Mouse (Mus musculus) G1E (cell line): ENCODE data around the gene Ces2b. TPM values are rescaled to one million over a fixed set of nuclear protein-coding genes. Genes with fewer than 3 reads are reported as not detected.

ENCODE experiments used
- ATAC-seq: 2 replicates; pipeline ENCODE4 v1.8.0; 2016; ENCODE audit warnings: mild to moderate bottlenecking; ENCODE audit not compliant: insufficient number of reproducible peaks, poor library complexity, low FRiP score, severe bottlenecking; ENCODE audit errors: extremely low read depth
- DNase-seq: peaks from one replicate; pipeline ENCODE4 v3.0.0; 2012; ENCODE audit warnings: low spot score
- H3K27me3 ChIP-seq: 2 replicates; pipeline ENCODE4 v1.6.1; 2012; ENCODE audit warnings: mild to moderate bottlenecking, low read length, inconsistent platforms; ENCODE audit not compliant: insufficient read depth
- H3K36me3 ChIP-seq: replicated peaks from 2 replicates; pipeline ENCODE3; 2012; ENCODE audit warnings: mild to moderate bottlenecking, inconsistent platforms
- H3K4me1 ChIP-seq: 2 replicates; pipeline ENCODE4 v1.6.1; 2012; ENCODE audit warnings: low read depth, low read length, inconsistent platforms, mixed read lengths; ENCODE audit not compliant: insufficient read depth
- H3K4me3 ChIP-seq: 2 replicates; pipeline ENCODE4 v1.5.1; 2012; ENCODE audit warnings: low read depth, mild to moderate bottlenecking, inconsistent platforms, low read length, moderate library complexity, mixed read lengths
- H3K9me3 ChIP-seq: replicated peaks from 2 replicates; pipeline ENCODE4 v1.6.1; 2012; ENCODE audit warnings: inconsistent platforms
- CTCF ChIP-seq: IDR thresholded peaks from 2 replicates; pipeline ENCODE4 v1.5.1; 2012; ENCODE audit warnings: low read depth, low read length, inconsistent platforms, mixed read lengths
- GATA1 ChIP-seq: IDR thresholded peaks from 2 replicates; pipeline ENCODE4 v1.6.1; 2012; ENCODE audit warnings: borderline replicate concordance, low read length, inconsistent platforms, mixed read lengths
- GATA2 ChIP-seq: IDR thresholded peaks from 2 replicates; pipeline ENCODE4 v1.6.1; 2012; ENCODE audit warnings: low read depth, low read length, inconsistent platforms, borderline replicate concordance
- POLR2AphosphoS5 ChIP-seq: IDR thresholded peaks from 2 replicates; pipeline ENCODE4 v1.6.1; 2012; ENCODE audit warnings: low read depth, low read length, inconsistent platforms; ENCODE audit not compliant: insufficient replicate concordance
- TAL1 ChIP-seq: conservative IDR thresholded peaks from 2 replicates; pipeline ENCODE4 v1.6.1; 2012; ENCODE audit warnings: low read depth, low read length, inconsistent platforms, mixed read lengths
- polyA plus RNA-seq: library from polyadenylated mRNA; stranded (reverse); fragments of >175 nt; gene quantifications from 2 replicates; pipeline ENCODE4 v1.2.3, GENCODE M21; 2012
- total RNA-seq, 2 experiments: library from RNA; stranded (forward) in 1 of 2; stranded (reverse) in 1 of 2; fragments of 200-1000 nt in 1 of 2; fragments of >200 nt in 1 of 2; fragmentation: Nextera tagmentation in 1 of 2; gene quantifications; 2 replicates each; pipeline ENCODE4 v1.2.3; 2014 to 2017

Gene Ces2b
- total RNA-seq (2014; fragmentation: Nextera tagmentation) (not detected in 2 replicates), total RNA-seq (2017) (0.06 and 0.11 TPM in 2 replicates), polyA plus RNA-seq (not detected in 2 replicates)

DNA sequence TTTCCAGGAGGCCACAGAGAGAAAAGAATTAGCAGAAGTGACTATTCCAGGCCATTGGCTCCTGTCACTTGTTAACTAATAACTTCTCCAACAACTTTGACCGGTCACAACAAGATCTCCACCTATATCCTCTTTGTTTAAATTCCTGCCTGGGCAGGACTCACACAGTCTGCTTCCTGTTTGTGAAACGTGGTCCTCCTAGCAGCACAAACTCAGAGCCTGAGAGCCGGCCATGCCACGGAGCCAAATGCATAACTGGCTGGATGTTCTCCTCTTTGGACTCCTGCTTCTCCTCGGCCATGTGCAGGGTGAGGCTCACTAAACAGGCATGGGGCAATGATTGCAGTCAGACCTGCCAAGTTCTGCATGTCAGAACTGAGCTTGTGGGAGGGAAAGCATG is at the start of gene Ces2b:
Gene Ces2b, plus strand, starts transcription at position 133 of the 400 bp plus-strand sequence.
- Histone ChIP-seq H3K36me3 (no peaks in the 10 kb centered on the region), H3K4me3 (no peak within 1 kb of the TSS), H3K4me1 (no peaks in the 10 kb centered on the region), H3K27me3 (0 out of 2 replicates have a peak, but pooled peaks cover 2% of the 10 kb centered on the region), H3K9me3 (no peaks in the 10 kb centered on the region)
- DNase-seq: no peak
- no peak for ATAC-seq
- no peak for TF ChIP-seq TAL1
- no peak for TF ChIP-seq GATA2
- no peak for TF ChIP-seq GATA1
- no peak for TF ChIP-seq POLR2AphosphoS5
- TF ChIP-seq CTCF: no peak

DNA sequence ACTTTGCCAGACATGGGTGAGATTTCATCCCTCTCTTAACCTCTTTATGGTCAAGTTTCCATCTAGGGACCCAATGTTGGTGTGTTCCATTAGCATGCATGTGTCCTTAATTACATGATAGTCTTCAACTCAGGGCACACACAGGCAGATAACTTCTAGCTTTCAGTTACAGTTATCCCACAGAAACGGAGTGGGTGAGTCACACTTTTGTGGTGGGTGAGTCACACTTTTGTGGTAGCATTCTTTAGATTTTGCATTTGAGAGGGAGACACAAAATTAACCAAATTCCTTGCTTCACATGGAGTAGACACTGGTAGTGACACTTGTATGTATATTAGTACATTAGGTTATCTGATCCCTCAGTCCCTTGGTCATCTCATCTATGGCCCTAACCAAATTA is 44.3 kb upstream of the Ces2b start:
- Histone ChIP-seq H3K36me3 (no peaks in the 10 kb centered on the region), H3K9me3 (no peaks in the 10 kb centered on the region), H3K4me3 (no peak overlapping the region), H3K27me3 (no peaks in the 10 kb centered on the region), H3K4me1 (no peaks in the 10 kb centered on the region)
- ATAC-seq (no peak), DNase-seq (no peak)
- TF ChIP-seq TAL1: no peak

DNA sequence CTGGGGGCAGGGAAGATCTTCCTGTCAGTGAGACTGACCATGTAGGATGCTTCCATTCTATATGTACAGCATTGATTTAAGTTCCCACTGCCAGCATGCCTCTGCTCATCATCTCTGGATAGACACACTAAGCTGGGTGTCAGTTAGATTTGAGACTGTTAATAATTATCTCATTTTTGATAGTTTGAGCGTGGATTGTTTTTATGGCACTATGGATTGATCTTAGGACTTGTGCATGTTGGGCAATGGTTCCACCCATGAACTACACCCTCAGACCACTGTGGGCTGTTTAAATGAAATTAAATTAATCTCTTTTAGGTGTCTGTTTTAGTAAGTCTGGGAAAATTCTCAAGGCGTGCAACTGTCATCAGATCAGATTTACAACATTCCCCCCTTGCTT is 42.4 kb upstream of the Ces2b start:
- ATAC-seq: no peak
- Histone ChIP-seq H3K9me3 (no peaks in the 10 kb centered on the region), H3K4me3 (no peak overlapping the region), H3K27me3 (no peaks in the 10 kb centered on the region), H3K4me1 (no peaks in the 10 kb centered on the region), H3K36me3 (no peaks in the 10 kb centered on the region)
- TF ChIP-seq TAL1: no peak
- TF ChIP-seq CTCF: no peak
- no peak for TF ChIP-seq GATA1
- no peak for TF ChIP-seq POLR2AphosphoS5
- TF ChIP-seq GATA2: no peak
- DNase-seq: no peak

DNA sequence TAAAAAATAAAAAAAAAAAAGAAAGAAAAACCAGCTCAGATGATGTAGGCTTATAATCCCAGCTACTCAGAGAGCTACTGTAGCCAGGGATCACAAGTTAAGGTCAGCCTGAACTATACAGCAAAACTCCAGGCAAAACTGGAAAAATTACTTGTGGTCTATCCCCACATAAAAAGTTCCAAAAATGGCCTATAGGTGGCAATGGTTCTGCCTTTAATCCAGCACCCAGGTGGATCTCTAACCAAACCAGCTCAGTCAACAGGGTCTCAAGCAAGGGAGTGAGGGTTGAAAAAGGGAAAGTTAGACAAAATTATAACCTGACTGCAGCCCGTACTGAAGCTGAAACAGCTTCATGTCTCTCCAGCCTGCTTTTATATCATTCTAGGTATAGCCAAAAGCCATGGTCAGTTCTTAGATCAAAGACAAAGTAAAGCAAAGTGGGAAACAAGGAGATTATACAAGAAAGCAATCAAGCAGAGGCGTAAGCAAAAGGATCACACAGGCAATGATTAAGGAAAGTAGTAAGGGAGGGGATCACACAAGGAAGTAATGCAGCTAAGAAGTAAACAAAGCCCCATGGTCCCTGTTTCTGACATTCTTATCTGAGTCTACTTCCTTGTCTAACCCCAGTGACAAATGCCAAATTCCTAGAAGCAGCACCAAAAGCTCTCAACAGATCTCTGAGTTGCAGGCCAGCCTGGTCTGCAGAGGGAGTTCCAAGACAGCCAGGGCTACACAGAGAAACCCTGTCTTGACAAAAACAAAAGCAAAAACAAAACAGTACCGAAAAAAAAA is 41.3 kb upstream of the Ces2b start:
- no peak for ATAC-seq
- Histone ChIP-seq H3K4me3 (no peak overlapping the region), H3K4me1 (no peaks in the 10 kb centered on the region), H3K9me3 (no peaks in the 10 kb centered on the region), H3K36me3 (no peaks in the 10 kb centered on the region), H3K27me3 (no peaks in the 10 kb centered on the region)
- no peak for DNase-seq
- TF ChIP-seq POLR2AphosphoS5 (no peak), CTCF (0 out of 2 replicates have a peak, but pooled peaks have one; percentile 18), GATA1 (no peak), TAL1 (no peak), GATA2 (no peak)

DNA sequence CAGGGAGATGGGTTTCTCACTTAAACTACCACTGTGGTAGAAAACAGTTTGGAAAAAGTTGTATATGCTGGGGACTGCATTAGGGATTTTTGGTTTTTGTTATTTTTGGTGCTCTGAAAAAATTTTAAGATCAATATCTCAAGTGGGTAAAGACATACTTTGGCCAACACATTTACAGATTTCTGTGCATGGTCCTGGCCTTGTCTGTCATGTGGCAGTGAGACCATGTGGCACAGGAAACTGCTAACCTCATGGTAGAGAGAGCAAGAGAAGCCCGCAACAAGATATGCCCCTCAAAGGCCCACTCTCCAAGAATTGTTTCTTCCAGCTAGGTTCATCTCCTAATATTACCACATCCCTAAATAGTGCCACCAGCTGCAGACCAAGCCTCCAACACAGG is 32.0 kb upstream of the Ces2b start:
- ATAC-seq (no peak), DNase-seq (no peak)
- TF ChIP-seq GATA2 (no peak), POLR2AphosphoS5 (no peak), TAL1 (no peak), CTCF (no peak), GATA1 (no peak)
- Histone ChIP-seq H3K9me3 (no peaks in the 10 kb centered on the region), H3K27me3 (no peaks in the 10 kb centered on the region), H3K4me3 (no peak overlapping the region), H3K4me1 (no peaks in the 10 kb centered on the region), H3K36me3 (no peaks in the 10 kb centered on the region)

DNA sequence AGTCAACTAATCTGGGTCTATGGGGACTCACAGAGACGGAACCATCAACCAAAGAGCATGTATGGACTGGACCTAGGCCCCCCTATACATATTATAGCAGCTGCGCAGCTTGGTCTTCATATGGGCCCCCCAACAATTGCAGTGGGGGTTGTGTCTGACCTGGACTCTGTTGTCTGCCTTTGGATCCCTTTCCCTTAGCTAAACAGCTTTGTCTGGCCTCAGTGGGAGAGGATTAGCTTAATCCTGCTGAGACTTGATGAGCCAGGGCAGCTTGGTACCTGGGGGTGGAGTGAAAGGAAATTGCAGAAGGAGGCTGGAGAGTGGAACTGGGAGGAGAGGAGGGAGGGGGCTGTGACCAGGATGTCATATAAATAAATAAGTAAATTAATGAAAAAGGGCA is 25.2 kb upstream of the Ces2b start:
- H3K4me3 ChIP-seq: no peak overlapping the region
- H3K27me3 ChIP-seq: no peaks in the 10 kb centered on the region
- H3K9me3 ChIP-seq: no peaks in the 10 kb centered on the region
- DNase-seq (no peak), ATAC-seq (no peak)
- TF ChIP-seq GATA1 (no peak), POLR2AphosphoS5 (no peak), GATA2 (no peak), CTCF (no peak), TAL1 (no peak)
- no peaks in the 10 kb centered on the region for H3K4me1 ChIP-seq
- H3K36me3 ChIP-seq: no peaks in the 10 kb centered on the region
